24 mouse cellular contexts compared by ENCODE assay signal in the genomic region with DNA sequence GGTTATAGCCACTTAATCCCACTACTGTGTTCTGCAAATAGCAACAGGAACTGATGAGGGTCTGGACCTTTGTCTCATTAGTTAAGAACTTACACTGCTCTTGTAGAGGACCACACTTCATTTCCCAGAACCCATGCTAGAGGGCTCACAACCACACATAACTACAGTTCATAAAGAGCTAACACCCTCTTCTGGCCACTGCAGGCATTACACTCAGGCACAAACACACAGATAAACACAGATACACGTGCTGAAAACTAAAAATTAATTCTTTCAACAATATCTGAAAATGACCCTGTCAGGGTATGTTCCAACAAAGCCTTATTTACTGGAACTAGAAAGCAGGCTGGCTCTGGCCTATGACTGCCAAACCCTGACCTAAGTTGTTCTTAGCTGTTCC.
DNase-seq lines count a peak whose midpoint lies in the region; ATAC-seq and TF ChIP-seq lines count a peak whose summit lies in the region.
"Had no signal": no experiment of that assay in that cellular context is flagged by ENCODE, and none has a peak within 500 bp of the region (broad histone marks: within the 10 kb centered on the region; RNA-seq: fewer than 3 reads in every experiment).

No protein-coding gene starts in this region.

- H3K4me2 ChIP-seq in hindbrain, postnatal 0 days (ENCODE audit: low read depth, low read length), result no peak overlapping the region
- no peak overlapping the region for H3K4me2 ChIP-seq in hindbrain, embryonic 11.5 days (replicated peaks; ENCODE audit: low read depth, low read length)
- H3K4me2 ChIP-seq in lung, embryonic 14.5 days, result no peak overlapping the region
- no peak overlapping the region for H3K4me2 ChIP-seq in liver, embryonic 11.5 days
- H3K4me2 ChIP-seq: embryonic facial prominence, embryonic 15.5 days; forebrain, embryonic 15.5 days; hindbrain, embryonic 13.5 days had no signal

- no peak for ATAC-seq in hindbrain, postnatal 0 days
- no peak for ATAC-seq in hindbrain, embryonic 11.5 days (ENCODE audit: low FRiP score)
- no peak for ATAC-seq in lung, embryonic 14.5 days (ENCODE audit: insufficient read depth)
- ATAC-seq in liver, embryonic 11.5 days (replicated peaks; ENCODE audit: low FRiP score), result no peak
- ATAC-seq in activated CD4-positive, CD25-positive, alpha-beta regulatory T cell, adult 4 months, result no peak
- ATAC-seq: forebrain, embryonic 15.5 days; intestine, embryonic 16.5 days had no signal

- H3K27ac ChIP-seq in hindbrain, postnatal 0 days, result no peak overlapping the region
- no peak overlapping the region for H3K27ac ChIP-seq in hindbrain, embryonic 11.5 days (ENCODE audit: low read depth, low read length)
- H3K27ac ChIP-seq in lung, embryonic 14.5 days (ENCODE audit: low read depth), result no peak overlapping the region
- H3K27ac ChIP-seq in liver, embryonic 11.5 days (ENCODE audit: low read depth, low read length), result no peak overlapping the region
- H3K27ac ChIP-seq: embryonic facial prominence, embryonic 15.5 days; forebrain, embryonic 15.5 days; heart, embryonic 10.5 days had no signal

- no peaks in the 10 kb centered on the region for H3K36me3 ChIP-seq in hindbrain, postnatal 0 days (ENCODE audit: insufficient read depth, low read length)
- H3K36me3 ChIP-seq in hindbrain, embryonic 11.5 days (ENCODE audit: control insufficient read depth, insufficient read depth, low read length), result no peaks in the 10 kb centered on the region
- H3K36me3 ChIP-seq in lung, embryonic 14.5 days (ENCODE audit: insufficient read depth), result no peaks in the 10 kb centered on the region
- no peaks in the 10 kb centered on the region for H3K36me3 ChIP-seq in liver, embryonic 11.5 days (ENCODE audit: control insufficient read depth, insufficient read depth, low read length)
- H3K36me3 ChIP-seq: embryonic facial prominence, embryonic 15.5 days; forebrain, embryonic 10.5 days; forebrain, embryonic 15.5 days; G1E; heart, embryonic 10.5 days; hindbrain, embryonic 13.5 days had no signal

- peak; percentile 28 for TF ChIP-seq CTCF in hindbrain, postnatal 0 days (IDR thresholded peaks at IDR 0.05; ENCODE audit: low read depth)
- TF ChIP-seq CTCF in lung, embryonic 14.5 days (IDR thresholded peaks at IDR 0.05; ENCODE audit: low read depth), result peak; percentile 29; the same call in 1 of the 2 replicates

- no peaks in the 10 kb centered on the region for H3K27me3 ChIP-seq in hindbrain, postnatal 0 days (ENCODE audit: insufficient read depth, low read length)
- H3K27me3 ChIP-seq in hindbrain, embryonic 11.5 days (ENCODE audit: control insufficient read depth, insufficient read depth, low read length), result no peaks in the 10 kb centered on the region
- H3K27me3 ChIP-seq in lung, embryonic 14.5 days (ENCODE audit: insufficient read depth, low read length), result no peaks in the 10 kb centered on the region
- no peaks in the 10 kb centered on the region for H3K27me3 ChIP-seq in liver, embryonic 11.5 days (replicated peaks; ENCODE audit: control insufficient read depth, insufficient read depth, low read length)
- H3K27me3 ChIP-seq: forebrain, embryonic 15.5 days; hindbrain, embryonic 13.5 days had no signal

- H3K4me1 ChIP-seq in hindbrain, postnatal 0 days (ENCODE audit: insufficient read depth, low read length), result no peaks in the 10 kb centered on the region
- H3K4me1 ChIP-seq in hindbrain, embryonic 11.5 days (replicated peaks; ENCODE audit: control insufficient read depth, insufficient read depth, low read length), result peaks cover 7% of the 10 kb centered on the region
- H3K4me1 ChIP-seq in lung, embryonic 14.5 days (ENCODE audit: insufficient read depth), result no peaks in the 10 kb centered on the region
- H3K4me1 ChIP-seq in liver, embryonic 11.5 days (replicated peaks; ENCODE audit: control insufficient read depth, insufficient read depth, low read length), result no peaks in the 10 kb centered on the region
- H3K4me1 ChIP-seq: embryonic facial prominence, embryonic 15.5 days; heart, embryonic 10.5 days had no signal

- no peak overlapping the region for H3K4me3 ChIP-seq in hindbrain, postnatal 0 days (ENCODE audit: low read length)
- H3K4me3 ChIP-seq in hindbrain, embryonic 11.5 days (ENCODE audit: low read depth, low read length), result no peak overlapping the region
- H3K4me3 ChIP-seq in lung, embryonic 14.5 days (ENCODE audit: low read depth, low read length), result no peak overlapping the region
- H3K4me3 ChIP-seq in liver, embryonic 11.5 days (ENCODE audit: low read depth, low read length), result no peak overlapping the region
- H3K4me3 ChIP-seq: embryonic facial prominence, embryonic 15.5 days; erythroblast, embryonic 14.5 days; forebrain, embryonic 10.5 days; forebrain, embryonic 15.5 days; heart, embryonic 10.5 days; hindbrain, embryonic 13.5 days had no signal

- DNase-seq in hindbrain, postnatal 0 days (ENCODE audit: low spot score), result no peak
- DNase-seq in hindbrain, embryonic 11.5 days (ENCODE audit: low spot score), result no peak
- DNase-seq in lung, embryonic 14.5 days, result no peak
- no peak for DNase-seq in lung, postnatal 25 days (ENCODE audit: low spot score)
- DNase-seq in ES-CJ7 (ENCODE audit: low read depth, low spot score) (peak; percentile 27), ZHBTc4 (ENCODE audit: low read depth, low spot score) (peak; percentile 42)
- no peak for DNase-seq in liver, embryonic 11.5 days (ENCODE audit: low spot score)
- DNase-seq: cerebellum, adult 11 months; cerebellum, adult 8-10 months; cerebellum, postnatal 14 days; embryo, embryonic 11 days; gastrocnemius, postnatal 10 days; heart, adult 18-20 months; heart, postnatal 10 days; heart, postnatal 4 days had no signal

- 93% methylated on average over 1 of the region's 1 CpGs for WGBS in hindbrain, postnatal 0 days
- 95% methylated on average over 1 of the region's 1 CpGs for WGBS in hindbrain, embryonic 11.5 days
- WGBS in lung, embryonic 14.5 days, result 87% methylated on average over 1 of the region's 1 CpGs
- WGBS in liver, embryonic 11.5 days, result 61% methylated on average over 1 of the region's 1 CpGs

- no peaks in the 10 kb centered on the region for H3K9me3 ChIP-seq in hindbrain, postnatal 0 days (ENCODE audit: low read length)
- no peaks in the 10 kb centered on the region for H3K9me3 ChIP-seq in hindbrain, embryonic 11.5 days (ENCODE audit: control insufficient read depth, low read length)
- 0 out of 2 replicates have a peak, but pooled peaks cover 3% of the 10 kb centered on the region for H3K9me3 ChIP-seq in lung, embryonic 14.5 days (ENCODE audit: low read depth, low read length)
- H3K9me3 ChIP-seq in liver, embryonic 11.5 days (ENCODE audit: control insufficient read depth, low read length), result no peaks in the 10 kb centered on the region
- H3K9me3 ChIP-seq: embryonic facial prominence, embryonic 15.5 days; forebrain, embryonic 15.5 days; heart, embryonic 10.5 days; hindbrain, embryonic 13.5 days had no signal

- no peak overlapping the region for H3K9ac ChIP-seq in hindbrain, postnatal 0 days (replicated peaks; ENCODE audit: low read length)
- no peak overlapping the region for H3K9ac ChIP-seq in hindbrain, embryonic 11.5 days (ENCODE audit: low read depth, low read length)
- H3K9ac ChIP-seq in lung, embryonic 14.5 days, result no peak overlapping the region
- H3K9ac ChIP-seq in liver, embryonic 11.5 days (ENCODE audit: low read depth, low read length), result no peak overlapping the region
- H3K9ac ChIP-seq: embryonic facial prominence, embryonic 15.5 days; forebrain, embryonic 15.5 days; hindbrain, embryonic 13.5 days had no signal

Comparison
In these comparisons a context has a peak if more than half of its experiments do, and no peak if none do; other contexts are left out.
1. DNase-seq: peak in ES-CJ7 (single experiment) and ZHBTc4 (single experiment); none in hindbrain, postnatal 0 days (single experiment), hindbrain, embryonic 11.5 days (single experiment), lung, embryonic 14.5 days (single experiment), lung, postnatal 25 days (single experiment) and liver, embryonic 11.5 days (single experiment).